In genomic region chr16:32913937-32914881, GRCm38 (mm10) we compare ENCODE assay signal across 8 mouse cellular contexts. TPM values are rescaled to one million over a fixed set of nuclear protein-coding genes. Genes with fewer than 3 reads are reported as not detected.
A peak's percentile ranks its signal among the peaks of the same experiment; 100 is the strongest.
DNase-seq lines count a peak whose midpoint lies in the region; ATAC-seq lines count a peak whose summit lies in the region.

Gene Lrch3, plus strand, starts transcription at chr16:32914100.

- H3K4me3 ChIP-seq in hindbrain, embryonic 11.5 days (ENCODE audit: low read depth, low read length): peak within 1 kb of the TSS; percentile 97

- peak within 1 kb of the TSS; percentile 84 for H3K27ac ChIP-seq in hindbrain, embryonic 11.5 days (ENCODE audit: low read depth, low read length)

- H3K36me3 ChIP-seq in hindbrain, embryonic 11.5 days (ENCODE audit: control insufficient read depth, insufficient read depth, low read length): no peaks in the 10 kb centered on the region

- WGBS in hindbrain, embryonic 11.5 days: under 1% methylated on average over 83 of the region's 85 CpGs

- no peaks in the 10 kb centered on the region for H3K9me3 ChIP-seq in hindbrain, embryonic 11.5 days (ENCODE audit: control insufficient read depth, low read length)

- peak within 1 kb of the TSS; percentile 94 for H3K9ac ChIP-seq in hindbrain, embryonic 11.5 days (ENCODE audit: low read depth, low read length)

- peak within 1 kb of the TSS; percentile 43 for H3K4me2 ChIP-seq in hindbrain, embryonic 11.5 days (replicated peaks; ENCODE audit: low read depth, low read length)

- peak; percentile 91 for DNase-seq in MN1 (ENCODE audit: low spot score)
- DNase-seq in cerebellum, adult 9-10 months: peak; percentile 93
- peak; percentile 62 to 93 for DNase-seq in frontal cortex, adult 2 months (ENCODE audit: extremely low spot score in 1 of 2, low spot score in 1 of 2)
- peak; percentile 96 for DNase-seq in hindbrain, embryonic 11.5 days (ENCODE audit: low spot score)
- DNase-seq in layer of hippocampus, postnatal 10 days (ENCODE audit: low spot score in 2 of 2): peak; percentile 94 to 97
- peak; percentile 98 for DNase-seq in lung, postnatal 10 days
- peak; percentile 96 for DNase-seq in ovary, postnatal 36 days (ENCODE audit: low spot score)
- DNase-seq in thymus, postnatal 25 days: peak; percentile 95

- no peaks in the 10 kb centered on the region for H3K4me1 ChIP-seq in hindbrain, embryonic 11.5 days (replicated peaks; ENCODE audit: control insufficient read depth, insufficient read depth, low read length)

- ATAC-seq in hindbrain, embryonic 11.5 days (ENCODE audit: low FRiP score): peak; percentile 94

- H3K27me3 ChIP-seq in hindbrain, embryonic 11.5 days (ENCODE audit: control insufficient read depth, insufficient read depth, low read length): no peaks in the 10 kb centered on the region

RNA-seq across cellular contexts. Expression of gene Lrch3, which starts in this region (rescaled TPM):
- 39.7 and 40.4 TPM in 2 replicates for polyA plus RNA-seq in frontal cortex, adult 2 months (2012; rRNA removed)
- polyA plus RNA-seq in hindbrain, embryonic 11.5 days (2014; fragmentation: Nextera tagmentation; extraction: Ambion mirVana): 36.8 and 54.2 TPM in 2 replicates
- 10 to 100 TPM; 34.3 to 37.1 TPM for total RNA-seq in layer of hippocampus, postnatal 10 days (2021)

Comparison
In these comparisons a context has a peak if more than half of its experiments do, and no peak if none do; other contexts are left out.
1. Peak in every context shown above with its lines: DNase-seq, ATAC-seq, H3K4me3 ChIP-seq and H3K27ac ChIP-seq.